Mouse (Mus musculus) midbrain, embryonic 14.5 days (tissue): Measurements from ENCODE around the gene Frmd4b. TPM values are rescaled to one million over a fixed set of nuclear protein-coding genes. Genes with fewer than 3 reads are reported as not detected.

ENCODE experiments used
- ATAC-seq: fragments of 200-750 bp; cut with Nextera tagmentation; 2 replicates; pipeline ENCODE4 v1.8.0; 2017; ENCODE audit warnings: moderate number of reproducible peaks, moderate library complexity; ENCODE audit not compliant: low FRiP score, low TSS enrichment
- DNase-seq: peaks from one replicate; pipeline ENCODE4 v3.0.0-alpha.2; 2015
- H3K27ac ChIP-seq: fragments of 300-500 bp; sonication (generic); replicated peaks from 2 replicates; pipeline ENCODE4 v1.5.1; 2014; ENCODE audit warnings: mild to moderate bottlenecking, low read depth, low read length, moderate library complexity
- H3K27me3 ChIP-seq: fragments of 300-500 bp; sonication (generic); 2 replicates; pipeline ENCODE4 v1.6.1; 2014; ENCODE audit warnings: low read length, control low read depth, mixed read lengths; ENCODE audit not compliant: control insufficient read depth, insufficient read depth
- H3K36me3 ChIP-seq: fragments of 300-500 bp; sonication (generic); 2 replicates; pipeline ENCODE4 v1.6.1; 2014; ENCODE audit warnings: low read length, control low read depth; ENCODE audit not compliant: control insufficient read depth, insufficient read depth
- H3K4me1 ChIP-seq: fragments of 300-500 bp; sonication (generic); 2 replicates; pipeline ENCODE4 v1.6.1; 2014; ENCODE audit warnings: mild to moderate bottlenecking, antibody characterized with exemption, low read length, control low read depth; ENCODE audit not compliant: control insufficient read depth, insufficient read depth
- H3K4me2 ChIP-seq: fragments of 300-500 bp; sonication (generic); 2 replicates; pipeline ENCODE4 v1.6.1; 2014; ENCODE audit warnings: mild to moderate bottlenecking, low read length, moderate library complexity
- H3K4me3 ChIP-seq: fragments of 300-500 bp; sonication (generic); replicated peaks from 2 replicates; pipeline ENCODE4 v1.5.1; 2014; ENCODE audit warnings: low read depth, low read length
- H3K9ac ChIP-seq: fragments of 300-500 bp; sonication (generic); replicated peaks from 2 replicates; pipeline ENCODE4 v1.6.1; 2014; ENCODE audit warnings: mild to moderate bottlenecking, low read length, moderate library complexity
- H3K9me3 ChIP-seq: fragments of 300-500 bp; sonication (generic); 2 replicates; pipeline ENCODE4 v1.6.1; 2016; ENCODE audit warnings: low read length, control low read depth, mixed read lengths; ENCODE audit not compliant: control insufficient read depth
- WGBS: fragments of 180-500 bp; shearing (Covaris S2); extraction: QIAGEN DNeasy Blood & Tissue Kit; methylation state at CpG from one replicate; pipeline ENCODE4 v1.1.7; 2014; 5-methylcytosine and 5-hydroxymethylcytosine counted together
- polyA plus RNA-seq: library from polyadenylated mRNA; unstranded; fragments of >200 nt; fragmentation: Nextera tagmentation; extraction: Ambion mirVana; gene quantifications from 2 replicates; pipeline ENCODE4 v1.2.1, GENCODE M21; 2014

Gene Frmd4b
- polyA plus RNA-seq, 1 experiment from 2014 or later, result 21.7 TPM

DNA sequence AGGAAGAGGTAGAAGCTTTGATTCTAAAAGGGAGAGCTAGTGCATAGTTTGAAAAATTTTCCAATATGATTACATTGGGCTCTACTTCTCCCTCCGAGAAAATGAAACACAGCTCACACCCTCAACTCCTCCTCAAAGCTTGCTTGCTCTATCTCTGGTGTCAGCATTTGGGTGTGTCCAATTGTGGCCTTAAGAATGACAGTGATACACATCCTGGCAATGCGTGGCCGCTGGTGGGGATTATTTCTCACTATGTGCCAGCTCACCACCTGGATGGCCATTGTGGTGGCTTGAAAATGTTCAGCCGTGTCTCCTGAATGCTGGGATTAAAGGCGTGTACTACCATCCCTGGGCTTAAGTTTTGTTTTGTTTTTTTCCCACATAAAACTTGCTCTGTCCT is 209.9 kb downstream of the Frmd4b start:
- Histone ChIP-seq H3K27me3 (no peaks in the 10 kb centered on the region), H3K4me3 (no peak overlapping the region), H3K27ac (no peak overlapping the region), H3K4me1 (peaks cover 8% of the 10 kb centered on the region; the same call in 1 of the 2 replicates), H3K36me3 (no peaks in the 10 kb centered on the region), H3K9ac (no peak overlapping the region), H3K9me3 (no peaks in the 10 kb centered on the region), H3K4me2 (no peak overlapping the region)
- no peak for ATAC-seq
- 87% methylated on average over 5 of the region's 5 CpGs for WGBS
- DNase-seq, result no peak

GRCm38 (mm10) chr6:97405311-97405710 is 212.0 kb downstream of the Frmd4b start:
- H3K4me3 ChIP-seq, result no peak overlapping the region
- no peaks in the 10 kb centered on the region for H3K27me3 ChIP-seq
- ATAC-seq, result no peak
- H3K36me3 ChIP-seq, result no peaks in the 10 kb centered on the region
- no peak for DNase-seq
- 65% methylated on average over 7 of the region's 7 CpGs for WGBS
- H3K27ac ChIP-seq, result no peak overlapping the region
- H3K9me3 ChIP-seq, result no peaks in the 10 kb centered on the region
- peaks cover 8% of the 10 kb centered on the region; the same call in 1 of the 2 replicates for H3K4me1 ChIP-seq
- H3K9ac ChIP-seq, result no peak overlapping the region
- H3K4me2 ChIP-seq, result no peak overlapping the region

DNA sequence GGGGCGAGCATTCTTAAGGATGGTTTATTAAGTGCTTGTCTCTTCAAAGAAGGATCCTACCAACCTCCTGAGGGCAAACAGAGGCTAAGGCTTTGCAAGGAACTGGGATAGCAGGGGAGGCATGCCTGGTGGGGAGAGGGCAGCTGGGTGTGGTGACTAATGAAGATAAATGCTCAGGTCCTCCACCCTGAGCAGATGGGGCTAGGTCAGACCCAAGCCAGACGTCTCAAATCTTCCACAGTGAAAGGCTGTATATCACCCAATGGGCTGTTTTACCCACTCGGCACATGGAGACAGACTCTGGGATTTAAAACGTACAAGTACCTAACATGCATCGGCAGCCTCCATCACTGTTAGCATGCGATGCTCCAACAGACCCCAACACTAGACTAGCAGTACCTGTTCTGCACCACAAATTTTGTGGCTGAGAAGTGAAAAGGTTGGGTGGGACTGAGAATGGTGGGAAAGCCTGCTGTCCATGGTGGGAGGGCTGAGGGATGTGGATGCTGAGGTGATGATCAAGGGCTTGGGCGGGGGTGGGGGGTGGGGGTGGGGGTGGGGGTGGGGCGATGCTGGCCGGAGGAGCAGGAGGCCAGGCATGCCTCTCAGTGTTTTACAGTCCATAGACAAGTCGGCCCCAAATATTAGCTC is 214.4 kb downstream of the Frmd4b start:
- Histone ChIP-seq H3K27ac (no peak overlapping the region), H3K4me1 (no peaks in the 10 kb centered on the region), H3K4me2 (no peak overlapping the region), H3K27me3 (no peaks in the 10 kb centered on the region), H3K36me3 (no peaks in the 10 kb centered on the region), H3K9me3 (no peaks in the 10 kb centered on the region), H3K4me3 (no peak overlapping the region), H3K9ac (no peak overlapping the region)
- DNase-seq, result no peak
- WGBS, result 73% methylated on average over 10 of the region's 10 CpGs
- no peak for ATAC-seq

DNA sequence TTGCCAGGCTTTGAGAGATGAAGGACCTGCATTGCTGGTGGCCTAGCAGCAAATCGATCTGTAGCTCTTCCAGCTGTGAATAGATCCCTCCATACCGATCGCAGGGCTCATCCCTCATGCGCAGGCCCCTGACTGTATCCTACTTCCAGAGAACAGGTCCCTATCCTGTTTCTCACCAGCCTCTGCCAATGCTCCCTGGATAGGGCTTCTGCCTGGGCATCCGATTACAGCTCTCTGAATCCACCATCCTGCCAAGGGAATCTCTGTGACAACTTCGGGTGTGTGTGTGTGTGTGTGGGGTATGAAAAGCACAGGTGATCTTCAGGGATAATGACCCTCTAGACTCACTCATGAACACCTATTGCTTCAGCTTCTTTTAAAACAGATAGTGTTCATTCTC is 216.9 kb downstream of the Frmd4b start:
- Histone ChIP-seq H3K9ac (no peak overlapping the region), H3K36me3 (no peaks in the 10 kb centered on the region), H3K27ac (no peak overlapping the region), H3K4me2 (no peak overlapping the region), H3K4me1 (peaks cover 11% of the 10 kb centered on the region), H3K27me3 (no peaks in the 10 kb centered on the region), H3K9me3 (no peaks in the 10 kb centered on the region), H3K4me3 (no peak overlapping the region)
- ATAC-seq (no peak), DNase-seq (no peak)
- whole genome bisulfite sequencing, result 91% methylated on average over 6 of the region's 6 CpGs

GRCm38 (mm10) chr6:97397935-97398334 is 219.4 kb downstream of the Frmd4b start:
- WGBS, result 84% methylated on average over 4 of the region's 4 CpGs

DNA sequence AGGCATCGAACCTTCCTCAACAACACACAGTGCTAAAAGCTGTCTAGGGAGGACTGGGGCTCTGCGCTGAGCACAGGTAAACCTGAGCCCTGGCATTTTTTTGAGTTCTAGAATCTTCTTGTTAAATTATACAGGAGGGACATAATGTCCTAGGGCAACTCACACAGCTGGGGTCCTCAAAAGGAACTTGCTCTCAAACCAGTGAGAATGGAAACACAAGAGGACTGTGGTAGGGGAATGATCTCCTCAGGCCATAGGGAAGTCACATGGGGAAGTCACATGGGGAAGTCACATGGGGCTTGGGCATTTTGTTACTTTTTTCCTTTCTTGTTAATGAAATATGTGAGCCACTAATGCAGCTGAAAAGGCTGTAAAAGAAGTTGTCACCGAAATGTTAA is 220.4 kb downstream of the Frmd4b start:
- DNase-seq (peak; percentile 28), ATAC-seq (0 out of 2 replicates have a peak, but pooled peaks have one; percentile 32)
- no peak overlapping the region for H3K4me3 ChIP-seq
- H3K9ac ChIP-seq, result no peak overlapping the region
- no peak overlapping the region for H3K27ac ChIP-seq
- peaks cover 18% of the 10 kb centered on the region for H3K4me1 ChIP-seq
- no peaks in the 10 kb centered on the region for H3K27me3 ChIP-seq
- no peaks in the 10 kb centered on the region for H3K9me3 ChIP-seq
- H3K36me3 ChIP-seq, result no peaks in the 10 kb centered on the region
- 50% methylated on average over 3 of the region's 3 CpGs for WGBS
- H3K4me2 ChIP-seq, result no peak overlapping the region

More at GRCm38 (mm10) chr6:97397935-97398334, 219.4 kb downstream of the Frmd4b start:
- H3K9me3 ChIP-seq, result no peaks in the 10 kb centered on the region
- H3K4me2 ChIP-seq, result no peak overlapping the region
- ATAC-seq (no peak), DNase-seq (no peak)
- H3K27me3 ChIP-seq, result no peaks in the 10 kb centered on the region
- no peak overlapping the region for H3K27ac ChIP-seq
- no peak overlapping the region for H3K9ac ChIP-seq
- H3K4me1 ChIP-seq, result peaks cover 18% of the 10 kb centered on the region
- H3K4me3 ChIP-seq, result no peak overlapping the region
- H3K36me3 ChIP-seq, result no peaks in the 10 kb centered on the region

GRCm38 (mm10) chr6:97396351-97396956 is 220.9 kb downstream of the Frmd4b start:
- 6% methylated on average over 9 of the region's 9 CpGs for WGBS
- Histone ChIP-seq H3K4me1 (peaks cover 18% of the 10 kb centered on the region), H3K9me3 (no peaks in the 10 kb centered on the region), H3K36me3 (no peaks in the 10 kb centered on the region), H3K27ac (peak overlapping the region; percentile 66), H3K27me3 (no peaks in the 10 kb centered on the region), H3K4me2 (peak overlapping the region; percentile 2; the same call in 1 of the 2 replicates), H3K9ac (no peak overlapping the region), H3K4me3 (no peak overlapping the region)
- DNase-seq (peak; percentile 90), ATAC-seq (peak; percentile 74)

DNA sequence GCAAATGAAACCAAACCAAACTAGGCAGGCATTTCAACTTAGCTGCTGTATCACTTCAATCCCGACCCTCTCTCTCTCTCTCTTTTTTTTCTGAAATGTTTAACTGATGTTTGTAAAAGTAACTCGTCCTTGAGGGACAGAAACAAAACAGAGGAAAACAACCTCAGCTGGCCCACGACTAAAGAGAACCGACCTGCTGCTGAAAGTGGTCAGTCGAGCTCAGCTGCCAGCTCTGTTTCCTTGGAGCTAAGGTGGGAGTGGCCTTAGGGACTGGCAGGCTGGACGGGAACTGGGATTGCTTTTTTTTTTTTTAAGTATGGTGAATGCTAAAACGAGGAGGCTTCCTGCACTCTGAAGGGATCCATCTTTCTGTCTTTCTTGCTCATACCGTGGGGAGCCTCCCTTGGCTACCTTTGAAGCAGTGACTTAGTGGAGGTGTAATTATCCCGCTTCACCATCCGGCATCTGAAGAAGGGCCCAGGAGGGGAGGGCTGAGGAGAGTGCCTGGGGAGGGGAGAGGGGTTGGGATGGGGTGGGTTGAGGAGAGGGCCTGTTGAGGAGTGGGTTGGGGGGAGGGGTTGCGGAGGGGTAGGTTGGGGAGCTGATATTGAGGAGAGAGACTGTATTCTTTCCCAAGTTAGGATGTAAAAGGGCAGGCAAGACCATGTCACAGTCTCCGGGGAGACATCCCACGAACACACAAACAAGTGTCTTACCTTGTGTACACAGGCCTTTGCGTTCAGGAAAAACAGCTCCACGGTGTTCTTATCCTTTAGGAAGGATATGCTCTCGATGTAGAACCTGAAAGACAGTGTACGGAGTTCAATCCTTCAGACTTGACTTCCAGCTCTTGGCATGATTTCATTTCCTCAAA is 221.6 kb downstream of the Frmd4b start:
- WGBS, result 9% methylated on average over 17 of the region's 17 CpGs
- H3K4me2 ChIP-seq, result peak overlapping the region; percentile 26
- H3K9ac ChIP-seq, result no peak overlapping the region
- ATAC-seq (peak; percentile 22; the same call in 1 of the 2 replicates), DNase-seq (peak; percentile 65)
- peak overlapping the region; percentile 66 for H3K27ac ChIP-seq
- no peak overlapping the region for H3K4me3 ChIP-seq
- H3K27me3 ChIP-seq, result no peaks in the 10 kb centered on the region
- peaks cover 18% of the 10 kb centered on the region for H3K4me1 ChIP-seq
- H3K36me3 ChIP-seq, result no peaks in the 10 kb centered on the region
- no peaks in the 10 kb centered on the region for H3K9me3 ChIP-seq
